Mouse (Mus musculus) neural tube, postnatal 0 days (tissue): ENCODE results near the gene Cdkn2c. TPM values are rescaled to one million over a fixed set of nuclear protein-coding genes. Genes with fewer than 3 reads are reported as not detected.

Source experiments
- polyA plus RNA-seq: library from polyadenylated mRNA; unstranded; fragments of >200 nt; fragmentation: Nextera tagmentation; extraction: Ambion mirVana; gene quantifications from 2 replicates; pipeline ENCODE4 v1.2.1, GENCODE M21; 2015

Cdkn2c gene
- 5.3 and 5.7 TPM in 2 replicates for polyA plus RNA-seq

GRCm38 (mm10) chr4:109666461-109667269 is at the start of gene Cdkn2c:
Cdkn2c (minus strand) TSS chr4:109667189.

GRCm38 (mm10) chr4:109676218-109677215 is 9.5 kb upstream of the Cdkn2c start, which contains the start of gene Faf1:
Faf1 (plus strand) TSS chr4:109676588.

Other genes with a start within 250 kb of the Cdkn2c start
- 88.4 and 111 TPM in 2 replicates for gene Rnf11, start 182.5 kb downstream of the Cdkn2c start, polyA plus RNA-seq
- not detected in 2 replicates for gene 4930522H14Rik, start 135.9 kb downstream of the Cdkn2c start, polyA plus RNA-seq
- 30.8 and 33.1 TPM in 2 replicates for gene Faf1, start 9.4 kb upstream of the Cdkn2c start, polyA plus RNA-seq